Mouse (Mus musculus): ENCODE data around the gene Dnah2.

The Dnah2 gene

DNA sequence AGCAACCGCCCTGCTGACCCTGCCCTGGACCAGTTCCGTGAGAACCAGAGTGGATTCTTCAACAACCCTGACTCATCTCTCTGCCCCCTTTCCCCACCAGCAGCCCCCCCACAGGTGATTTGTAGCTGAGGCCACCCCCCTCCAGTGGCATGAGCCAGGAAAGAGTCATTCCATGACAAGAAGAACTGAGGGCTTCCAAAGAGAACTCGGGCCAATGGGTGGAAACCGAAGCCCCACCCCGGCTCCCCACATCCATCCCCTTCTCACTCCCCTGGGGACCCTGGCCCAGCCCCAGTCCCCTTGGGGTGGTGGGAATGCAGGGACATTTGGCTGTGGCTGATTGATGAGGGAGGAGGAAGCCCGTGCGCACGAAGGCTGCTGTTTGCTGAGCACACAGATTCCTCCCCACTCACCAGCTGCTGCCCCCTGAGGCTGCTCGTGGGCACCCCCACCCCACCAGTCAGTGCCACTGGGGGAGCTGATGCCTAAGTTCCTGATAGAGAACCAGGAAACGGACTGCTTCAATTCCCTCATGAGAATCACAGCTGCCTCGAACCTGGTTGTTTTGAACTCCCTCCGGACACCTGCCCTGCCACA lies at the start of gene Dnah2:
TSS of gene Dnah2 (minus strand) at position 51 of the 597 bp plus-strand sequence.
- DNase-seq (ENCODE audit: low read depth, low spot score), result no peak

GRCm38 (mm10) chr11:69594853-69595252 lies 45.9 kb upstream of the Dnah2 start:
- no peak for DNase-seq (ENCODE audit: low read depth, low spot score)

DNA sequence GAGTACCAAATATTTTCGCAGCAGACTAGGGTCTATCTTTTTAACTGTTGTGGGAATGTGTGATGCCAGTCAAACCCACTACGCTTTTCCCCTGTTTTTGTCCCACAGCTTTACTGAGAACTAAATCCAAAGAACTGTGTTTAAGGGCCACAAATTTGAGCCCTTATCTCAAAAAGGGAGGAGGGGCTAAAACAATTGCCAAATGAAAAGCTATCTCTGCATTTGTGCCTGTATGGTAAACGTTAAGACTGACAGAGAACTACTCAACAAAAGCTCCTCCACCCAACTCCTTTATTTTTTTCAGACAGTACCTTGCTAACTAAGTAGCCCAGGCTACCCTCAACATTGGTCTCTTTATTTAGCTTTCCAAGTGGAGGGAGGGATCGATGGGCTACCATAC lies 43.9 kb upstream of the Dnah2 start:
- DNase-seq (ENCODE audit: low read depth, low spot score), result no peak

- no peak for DNase-seq (ENCODE audit: low read depth, low spot score)
Measured at GRCm38 (mm10) chr11:69591899-69592637, 43.2 kb upstream of the Dnah2 start.

DNA sequence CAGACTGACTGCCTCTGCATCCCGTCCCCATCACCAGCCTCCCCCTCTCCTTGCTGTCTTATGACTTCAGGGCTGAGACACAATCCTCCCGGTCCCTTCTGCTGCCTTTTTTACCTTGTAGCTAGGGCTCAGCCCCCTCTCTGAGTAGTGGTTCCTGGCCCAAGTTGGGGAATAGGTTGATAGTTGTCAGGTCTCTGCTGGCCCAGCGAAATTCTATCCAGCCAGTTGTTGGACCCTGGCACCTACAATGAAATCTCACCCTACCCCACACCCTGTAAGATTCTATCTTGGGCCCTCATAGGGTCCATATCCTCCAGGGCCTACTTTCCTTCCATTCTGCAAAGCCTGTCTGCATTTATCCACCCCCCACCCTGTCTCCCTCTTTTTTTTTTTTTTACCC lies 42.5 kb upstream of the Dnah2 start:
- no peak for DNase-seq (ENCODE audit: low read depth, low spot score)

DNA sequence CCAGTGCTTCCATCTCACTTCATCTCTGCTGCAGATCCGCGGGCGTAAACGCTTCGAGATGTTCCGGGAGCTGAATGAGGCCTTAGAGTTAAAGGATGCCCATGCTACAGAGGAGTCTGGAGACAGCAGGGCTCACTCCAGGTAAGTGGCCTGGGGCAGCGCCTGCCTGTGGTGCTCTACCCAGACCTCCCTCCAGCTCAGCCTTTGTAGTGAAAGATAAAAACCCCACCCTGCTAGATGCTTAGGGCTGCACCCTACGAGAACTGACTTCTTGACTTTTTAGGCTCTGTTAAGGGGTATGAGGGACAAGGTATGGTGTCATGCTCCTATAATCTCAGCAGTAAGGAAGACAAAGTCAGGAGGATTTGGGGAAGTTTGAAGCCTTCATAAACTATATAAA lies 41.7 kb upstream of the Dnah2 start:
- no peak for DNase-seq (ENCODE audit: low read depth, low spot score)

DNA sequence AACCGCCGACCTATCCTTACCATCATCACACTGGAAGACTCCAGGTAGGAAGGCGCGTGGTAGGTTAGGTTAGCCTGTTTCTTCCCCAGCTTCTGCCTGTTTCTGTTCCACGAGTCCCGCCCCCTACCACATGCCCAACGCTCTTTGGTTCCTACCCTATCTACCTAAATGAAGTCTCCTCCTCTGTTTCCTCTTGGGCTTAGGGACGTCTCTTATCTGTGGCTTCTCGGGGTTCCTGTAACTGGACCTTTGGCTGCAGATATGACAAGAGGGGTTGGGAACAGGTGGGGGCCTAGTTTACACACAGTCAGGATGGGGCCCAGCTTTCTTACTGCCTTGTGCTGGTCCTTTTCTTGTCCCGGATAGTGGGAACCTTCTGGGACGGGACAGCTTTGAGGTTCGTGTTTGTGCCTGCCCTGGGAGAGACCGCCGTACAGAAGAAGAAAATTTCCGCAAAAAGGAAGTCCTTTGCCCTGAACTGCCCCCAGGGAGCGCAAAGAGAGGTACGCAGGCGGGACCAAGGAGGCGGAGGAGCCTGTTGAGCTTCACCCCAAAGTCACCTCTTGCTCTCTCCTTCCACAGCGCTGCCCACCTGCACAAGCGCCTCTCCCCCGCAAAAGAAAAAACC lies 40.4 kb upstream of the Dnah2 start:
- DNase-seq (ENCODE audit: low read depth, low spot score), result no peak

GRCm38 (mm10) chr11:69585718-69586325 lies 36.9 kb upstream of the Dnah2 start:
- peak; percentile 7 for DNase-seq (ENCODE audit: low read depth, low spot score)

DNA sequence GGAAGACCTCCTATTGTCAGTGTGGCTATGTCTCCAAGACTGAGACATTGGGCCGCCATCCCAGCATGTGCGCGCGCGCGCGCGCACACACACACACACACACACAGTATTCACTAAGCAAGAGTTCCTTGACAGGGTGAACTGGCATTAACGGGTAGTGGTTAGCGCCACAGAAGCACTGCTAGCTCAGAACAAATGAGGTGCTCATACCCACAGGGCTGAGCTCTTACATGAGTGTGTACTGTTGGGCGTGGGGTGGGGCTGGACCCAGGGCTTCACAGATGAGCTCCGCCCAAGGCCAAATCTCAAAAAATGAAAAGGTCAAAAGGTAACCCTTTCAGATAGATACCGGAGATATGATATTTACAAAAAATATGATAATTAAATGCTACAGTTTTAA lies 36.0 kb upstream of the Dnah2 start:
- no peak for DNase-seq (ENCODE audit: low read depth, low spot score)

DNA sequence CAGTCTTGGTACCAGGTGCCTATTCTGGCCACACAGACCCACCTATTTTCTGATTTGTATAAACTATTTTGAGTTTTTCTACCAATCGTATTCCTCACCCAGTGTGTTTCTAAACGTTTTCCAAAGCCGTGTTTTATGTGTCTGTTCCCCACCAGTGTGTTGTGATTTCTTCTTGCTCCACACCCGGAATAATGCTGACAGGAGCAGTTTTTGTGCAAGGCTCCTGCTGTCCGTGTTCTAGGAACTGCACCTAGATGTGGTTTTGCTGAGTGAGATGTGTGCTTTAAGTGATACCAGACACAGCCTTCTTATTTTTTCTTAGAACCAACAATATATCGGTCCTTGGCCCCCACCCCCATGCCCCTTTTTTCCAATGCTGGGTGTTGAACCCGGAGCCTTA lies 35.1 kb upstream of the Dnah2 start:
- no peak for DNase-seq (ENCODE audit: low read depth, low spot score)

DNA sequence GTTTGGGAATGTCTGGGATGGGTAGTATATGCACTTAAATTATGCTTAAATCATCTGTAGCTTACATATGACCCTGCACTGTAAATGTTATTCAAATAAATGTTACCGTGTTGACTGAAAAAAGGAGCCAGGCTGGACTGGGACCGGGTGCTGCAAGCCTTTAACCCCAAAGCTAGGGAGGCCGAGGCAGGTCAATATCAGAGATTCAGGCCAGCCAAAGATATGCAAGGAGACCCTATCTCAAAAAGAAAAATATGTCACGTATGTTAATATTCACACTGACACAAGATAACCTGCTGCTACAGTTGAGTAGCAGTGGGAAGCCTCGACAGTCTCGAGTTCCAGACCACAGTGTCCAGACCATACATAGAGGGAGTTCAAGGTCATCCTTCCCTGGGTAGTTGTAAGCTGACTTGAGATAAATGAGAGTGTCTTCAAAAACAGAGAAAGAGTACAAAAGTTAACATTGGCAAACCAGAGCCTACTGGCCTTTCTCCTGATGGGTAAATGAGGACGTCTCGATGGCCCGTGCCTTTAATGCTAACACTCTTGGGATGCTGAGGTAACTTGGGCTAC lies 33.4 kb upstream of the Dnah2 start:
- DNase-seq (ENCODE audit: low read depth, low spot score), result no peak

- no peak for DNase-seq (ENCODE audit: low read depth, low spot score)
Measured at GRCm38 (mm10) chr11:69581814-69582213, 32.9 kb upstream of the Dnah2 start.

- DNase-seq (ENCODE audit: low read depth, low spot score), result peak; percentile 89
Measured at GRCm38 (mm10) chr11:69581147-69581688, 32.3 kb upstream of the Dnah2 start.

DNA sequence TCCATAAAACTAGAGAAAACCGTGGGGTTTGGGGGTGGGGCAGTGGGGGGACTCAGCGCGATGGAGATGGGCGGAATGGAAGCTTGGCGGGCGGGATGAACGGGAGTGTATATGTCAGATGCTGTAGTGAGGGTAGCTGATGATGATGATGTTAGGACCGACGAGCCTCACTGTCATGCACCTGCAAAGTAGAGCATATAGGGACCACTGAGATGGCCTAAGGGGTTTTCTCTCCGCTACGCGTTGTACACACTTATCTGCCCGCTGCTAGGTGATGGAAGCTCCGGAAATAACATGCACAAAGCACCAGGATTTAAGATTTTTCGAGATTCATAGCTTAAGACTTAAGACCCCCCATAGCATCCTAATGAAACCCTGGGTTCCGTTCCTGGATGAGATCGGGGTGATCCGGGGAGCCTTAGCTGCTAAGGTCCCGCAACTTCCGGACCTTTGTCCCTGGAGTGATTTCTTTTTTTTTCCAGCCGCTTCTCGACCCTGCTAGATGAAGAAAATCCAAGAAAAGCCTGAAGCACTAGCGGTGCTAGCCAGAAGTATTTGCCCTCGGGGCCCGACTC lies 31.7 kb upstream of the Dnah2 start:
- DNase-seq (ENCODE audit: low read depth, low spot score), result no peak

DNA sequence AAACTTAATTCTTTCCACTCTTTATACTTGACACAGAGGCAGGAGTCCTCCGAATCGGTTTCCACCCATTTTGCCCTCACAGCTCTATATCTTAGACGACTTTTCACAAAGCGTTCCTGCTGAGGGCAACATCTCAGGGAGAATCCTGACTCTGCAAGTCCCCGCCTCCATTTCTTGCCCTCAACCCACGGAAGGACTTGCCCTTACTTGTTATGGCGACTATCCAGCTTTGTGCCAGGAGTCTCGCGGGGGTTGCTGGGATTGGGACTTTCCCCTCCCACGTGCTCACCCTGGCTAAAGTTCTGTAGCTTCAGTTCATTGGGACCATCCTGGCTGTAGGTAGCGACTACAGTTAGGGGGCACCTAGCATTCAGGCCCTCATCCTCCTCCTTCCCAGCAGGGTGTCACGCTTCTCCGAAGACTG lies 31.2 kb upstream of the Dnah2 start, which contains the start of the genes Wrap53 and Trp53:
TSS of gene Wrap53 (minus strand) at position 165 of the 424 bp plus-strand sequence.
TSS of gene Trp53 (plus strand) at position 269 of the 424 bp plus-strand sequence.
- peak; percentile 87 for DNase-seq (ENCODE audit: low read depth, low spot score)

DNA sequence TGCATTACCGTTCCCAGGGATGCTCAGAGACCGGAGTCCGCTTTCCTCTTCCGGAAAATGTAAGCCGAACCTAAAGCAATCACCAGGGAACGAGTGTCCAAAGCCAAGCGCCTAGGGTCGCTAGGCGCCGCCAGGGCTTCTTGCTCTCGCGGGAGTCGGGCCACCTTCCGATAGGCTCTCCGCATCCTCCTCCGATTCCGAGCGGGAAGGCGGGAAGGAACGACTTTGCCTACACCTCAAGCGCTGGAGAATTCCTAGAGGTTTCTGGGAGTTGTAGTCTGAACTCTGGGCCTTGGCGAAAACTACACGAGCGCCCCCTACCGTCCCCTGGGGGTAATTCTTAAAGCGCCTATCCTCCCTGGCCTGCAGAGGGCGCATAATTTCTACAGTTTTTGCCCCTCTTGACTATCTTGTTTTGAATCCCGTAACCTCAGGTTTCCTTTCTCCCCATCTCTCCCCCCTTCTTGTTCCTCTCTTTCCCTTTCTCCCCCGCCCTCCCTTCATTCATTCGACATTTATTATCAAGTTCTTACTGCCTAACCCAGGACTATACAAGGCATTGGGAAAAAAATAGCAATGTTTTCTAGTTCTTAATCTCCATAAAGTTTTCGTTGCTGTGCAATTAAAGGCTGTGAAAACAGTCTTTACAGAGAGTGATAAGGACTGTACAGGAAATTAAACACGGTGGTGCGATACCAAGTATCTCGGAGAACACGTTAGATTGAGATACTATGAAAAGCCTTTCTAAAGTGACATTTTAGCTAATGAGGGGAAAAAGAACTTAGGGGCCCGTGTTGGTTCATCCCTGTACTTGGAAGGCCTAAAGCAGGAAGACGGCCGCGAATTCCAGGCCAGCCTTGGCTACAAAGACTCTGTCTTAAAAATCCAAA lies 30.5 kb upstream of the Dnah2 start:
- peak; percentile 90 for DNase-seq (ENCODE audit: low read depth, low spot score)

- no peak for DNase-seq (ENCODE audit: low read depth, low spot score)
Measured at GRCm38 (mm10) chr11:69578301-69578700, 29.4 kb upstream of the Dnah2 start.

- no peak for DNase-seq (ENCODE audit: low read depth, low spot score)
Measured at GRCm38 (mm10) chr11:69576307-69576706, 27.4 kb upstream of the Dnah2 start.

GRCm38 (mm10) chr11:69575220-69575619 lies 26.3 kb upstream of the Dnah2 start:
- peak; percentile 45 for DNase-seq (ENCODE audit: low read depth, low spot score)

DNA sequence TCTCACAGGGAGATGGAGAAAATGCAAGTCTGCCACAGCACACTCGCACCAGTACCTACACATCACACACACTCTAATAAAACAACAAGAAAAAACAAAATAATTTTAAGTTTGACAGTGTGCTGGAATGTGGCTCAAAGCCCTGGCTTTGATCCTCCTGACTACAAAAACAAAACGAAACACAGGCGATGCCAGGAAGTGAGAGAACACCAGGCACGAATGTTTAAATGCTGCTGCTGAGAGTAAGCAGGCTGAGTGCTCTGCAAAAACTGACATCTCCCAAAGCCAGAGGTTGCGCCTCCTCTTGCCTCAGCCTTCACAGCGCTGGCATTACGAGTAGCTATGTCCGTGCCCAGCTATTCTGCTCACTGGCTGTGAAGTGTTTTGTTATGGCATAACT lies 16.2 kb upstream of the Dnah2 start:
- DNase-seq (ENCODE audit: low read depth, low spot score), result no peak

All from A20 (cell line).